Mouse (Mus musculus): Measurements from ENCODE around the gene Rprd2. TPM values are rescaled to one million over a fixed set of nuclear protein-coding genes. Genes with fewer than 3 reads are reported as not detected.
A peak's percentile ranks its signal among the peaks of the same experiment; 100 is the strongest.
"Not testable (repeated sequence)": the region's sequence is repeated elsewhere in the genome, so short reads cannot be mapped to it uniquely, and the experiment has no call there.

The Rprd2 gene
- 10 to 100 TPM; 42.5 to 44.6 TPM for total RNA-seq (2021)
- long read RNA-seq, experiment 1, partial matches to known transcripts, result 0 of 11 reads
- long read RNA-seq, experiment 1, other reads (novel, unspliced or antisense), result 9 of 11 reads
- long read RNA-seq, experiment 2, partial matches to known transcripts, result 0 of 13 reads
- long read RNA-seq, experiment 2, other reads (novel, unspliced or antisense), result 11 of 13 reads

DNA sequence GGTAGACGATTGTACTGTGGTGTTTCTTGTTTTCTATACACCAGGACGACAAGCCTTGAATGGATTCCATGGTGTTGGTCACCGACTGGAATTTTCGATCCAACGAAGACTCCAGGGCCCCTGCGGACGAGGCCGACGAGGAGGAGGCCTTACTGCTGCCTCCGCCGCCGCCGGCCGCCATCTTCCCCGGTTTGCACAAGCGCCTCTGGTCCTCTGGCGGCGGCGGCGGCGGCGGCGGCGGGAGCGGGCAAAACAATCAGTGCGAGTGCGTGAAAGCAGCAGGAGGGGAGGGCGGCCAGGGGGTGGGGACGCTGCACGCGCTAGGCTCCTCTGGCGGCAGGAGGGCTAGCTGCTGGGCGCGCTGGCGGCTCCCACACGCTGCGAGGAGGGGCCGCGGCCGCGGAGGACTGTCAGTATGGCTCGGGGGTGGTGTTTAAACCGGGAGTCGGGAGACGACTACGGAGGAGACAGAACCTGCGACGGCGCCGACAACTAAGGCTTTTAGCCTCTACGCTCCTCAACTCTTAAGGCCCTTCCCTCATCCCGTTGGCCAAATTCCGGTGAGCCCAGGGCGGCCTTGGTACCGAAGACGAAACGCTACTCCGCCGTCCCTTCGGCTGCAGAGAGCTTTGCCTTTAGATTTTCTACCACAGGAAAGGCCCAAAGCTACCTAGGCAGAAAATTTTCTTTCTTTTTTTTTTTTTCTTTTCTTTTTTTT, at the start of gene Rprd2:
TSS of gene Rprd2 (minus strand) at position 293 of the 718 bp plus-strand sequence.
- DNase-seq, result peak; percentile 83 to 88

DNA sequence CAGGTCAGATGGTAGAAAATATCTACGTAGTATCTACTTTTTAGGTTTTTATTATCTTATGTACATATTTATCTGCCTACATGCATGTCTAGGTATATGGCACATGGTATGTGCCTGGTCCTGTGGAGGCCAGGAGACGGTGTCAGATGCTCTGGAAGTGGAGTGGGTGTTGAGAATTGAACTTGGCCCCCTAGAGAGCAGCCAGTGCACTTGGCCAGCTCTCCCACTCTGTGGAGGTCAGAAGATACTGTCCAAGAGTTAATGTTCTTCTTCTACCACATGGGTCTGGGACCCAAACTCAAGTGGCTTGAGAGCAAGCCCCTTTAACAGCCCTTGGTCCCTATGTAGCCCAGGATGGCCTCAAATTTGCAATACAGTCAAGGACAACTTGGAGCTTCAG, 48.7 kb upstream of the Rprd2 start:
- no peak for DNase-seq

DNA sequence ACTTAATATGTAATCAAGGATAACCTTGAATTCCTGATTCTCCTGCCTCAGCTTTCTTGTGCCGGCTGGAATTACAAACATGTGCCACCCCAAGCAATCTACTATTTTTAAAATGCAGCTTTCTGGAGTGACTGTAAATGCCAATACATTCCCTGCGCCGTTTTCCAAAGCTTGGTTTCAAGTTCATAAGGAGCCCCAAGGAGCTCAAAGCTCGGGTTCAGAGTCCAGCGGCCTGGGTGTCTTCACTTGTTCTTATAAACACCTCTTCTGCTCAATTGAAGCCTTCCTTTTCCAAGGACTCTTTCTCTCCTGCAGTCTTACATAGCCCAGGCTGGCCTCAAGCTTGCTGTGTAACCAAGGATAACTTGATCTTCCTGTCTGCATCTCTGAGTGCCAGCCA, 47.4 kb upstream of the Rprd2 start:
- DNase-seq, result no peak

GRCm38 (mm10) chr3:95865571-95865970, 46.9 kb upstream of the Rprd2 start:
- no peak for DNase-seq

GRCm38 (mm10) chr3:95865050-95865449, 46.4 kb upstream of the Rprd2 start:
- DNase-seq, result peak; percentile 41 to 64

DNA sequence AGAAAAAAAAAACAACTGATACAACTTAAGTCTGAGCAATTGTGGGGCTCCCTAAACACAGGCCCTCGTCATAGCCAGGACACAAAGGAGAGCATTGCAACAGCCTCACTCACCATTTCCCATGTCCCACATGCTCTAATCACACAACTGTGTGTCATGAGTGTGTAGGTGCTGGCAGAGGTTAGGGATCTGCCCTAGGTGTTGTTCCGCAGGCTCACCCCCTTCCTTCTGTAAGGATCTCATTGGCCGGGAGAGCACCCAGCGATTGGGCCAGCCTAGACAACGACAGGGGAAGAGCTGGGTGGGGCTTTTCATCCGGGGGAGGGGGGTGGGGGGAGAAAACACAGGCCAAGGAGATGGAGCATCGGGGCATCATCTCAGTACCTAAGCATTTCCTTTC, 44.9 kb upstream of the Rprd2 start:
- DNase-seq, result no peak

- peak; percentile 84 to 88 for DNase-seq
Observed at GRCm38 (mm10) chr3:95861796-95862195, 43.1 kb upstream of the Rprd2 start.

- DNase-seq, result no peak
Observed at GRCm38 (mm10) chr3:95861216-95861615, 42.6 kb upstream of the Rprd2 start.

- DNase-seq, result no peak
Observed at GRCm38 (mm10) chr3:95860323-95860722, 41.7 kb upstream of the Rprd2 start.

DNA sequence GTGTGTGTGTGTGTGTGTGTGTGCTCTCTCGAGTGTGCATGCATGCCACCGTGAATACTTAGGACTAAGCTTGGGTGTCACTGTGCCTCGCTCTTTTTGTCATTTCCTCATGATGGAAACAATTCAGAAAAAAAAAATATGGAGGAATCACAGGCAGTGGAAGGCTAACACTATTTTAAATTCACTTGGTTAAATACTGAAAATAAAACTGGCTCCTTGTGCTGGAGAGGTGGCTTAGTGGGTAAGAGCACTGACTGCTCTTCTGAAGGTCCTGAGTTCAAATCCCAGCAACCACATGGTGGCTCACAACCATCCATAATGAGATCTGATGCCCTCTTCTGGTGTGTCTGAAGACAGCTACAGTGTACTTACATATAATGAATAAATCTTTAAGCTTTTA, 39.6 kb upstream of the Rprd2 start:
- not testable (repeated sequence) for DNase-seq

- not testable (repeated sequence) for DNase-seq
Observed at GRCm38 (mm10) chr3:95857050-95857449, 38.4 kb upstream of the Rprd2 start.

GRCm38 (mm10) chr3:95856115-95856514, 37.5 kb upstream of the Rprd2 start:
- no peak for DNase-seq

- peak; percentile 97 for DNase-seq
Observed at GRCm38 (mm10) chr3:95855502-95856089, 36.9 kb upstream of the Rprd2 start, which contains the start of gene Prpf3. Gene Prpf3 (minus strand): TSS chr3:95855885.

- DNase-seq, result no peak
Observed at GRCm38 (mm10) chr3:95851317-95851716, 32.7 kb upstream of the Rprd2 start.

GRCm38 (mm10) chr3:95850611-95851010, 31.9 kb upstream of the Rprd2 start:
- peak in 1 of 2 experiments; percentile 28 for DNase-seq

GRCm38 (mm10) chr3:95842503-95843214, 24.0 kb upstream of the Rprd2 start:
- no peak for DNase-seq

GRCm38 (mm10) chr3:95839250-95839649, 20.6 kb upstream of the Rprd2 start:
- no peak for DNase-seq

- no peak for DNase-seq
Observed at GRCm38 (mm10) chr3:95829053-95829452, 10.4 kb upstream of the Rprd2 start.

DNA sequence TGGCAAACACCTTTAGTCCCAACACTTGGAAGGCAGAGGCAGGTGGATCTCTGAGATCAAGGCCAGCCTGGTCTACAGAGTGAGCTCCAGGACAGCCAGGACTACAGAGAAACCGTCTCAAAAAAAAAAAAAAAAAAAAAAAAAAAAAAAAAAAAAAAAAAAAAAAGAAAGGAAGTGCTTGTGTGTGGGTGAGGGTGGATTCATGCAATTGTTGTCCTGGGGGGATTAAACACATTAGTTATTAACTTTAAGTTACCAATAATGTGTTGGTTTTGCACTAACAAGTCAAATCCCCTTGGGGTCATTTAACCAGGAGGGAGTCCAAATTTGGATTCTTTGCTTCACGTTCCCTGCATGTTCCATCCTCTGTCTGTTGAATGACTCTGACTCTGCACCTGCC, 7.6 kb upstream of the Rprd2 start:
- no peak for DNase-seq

DNA sequence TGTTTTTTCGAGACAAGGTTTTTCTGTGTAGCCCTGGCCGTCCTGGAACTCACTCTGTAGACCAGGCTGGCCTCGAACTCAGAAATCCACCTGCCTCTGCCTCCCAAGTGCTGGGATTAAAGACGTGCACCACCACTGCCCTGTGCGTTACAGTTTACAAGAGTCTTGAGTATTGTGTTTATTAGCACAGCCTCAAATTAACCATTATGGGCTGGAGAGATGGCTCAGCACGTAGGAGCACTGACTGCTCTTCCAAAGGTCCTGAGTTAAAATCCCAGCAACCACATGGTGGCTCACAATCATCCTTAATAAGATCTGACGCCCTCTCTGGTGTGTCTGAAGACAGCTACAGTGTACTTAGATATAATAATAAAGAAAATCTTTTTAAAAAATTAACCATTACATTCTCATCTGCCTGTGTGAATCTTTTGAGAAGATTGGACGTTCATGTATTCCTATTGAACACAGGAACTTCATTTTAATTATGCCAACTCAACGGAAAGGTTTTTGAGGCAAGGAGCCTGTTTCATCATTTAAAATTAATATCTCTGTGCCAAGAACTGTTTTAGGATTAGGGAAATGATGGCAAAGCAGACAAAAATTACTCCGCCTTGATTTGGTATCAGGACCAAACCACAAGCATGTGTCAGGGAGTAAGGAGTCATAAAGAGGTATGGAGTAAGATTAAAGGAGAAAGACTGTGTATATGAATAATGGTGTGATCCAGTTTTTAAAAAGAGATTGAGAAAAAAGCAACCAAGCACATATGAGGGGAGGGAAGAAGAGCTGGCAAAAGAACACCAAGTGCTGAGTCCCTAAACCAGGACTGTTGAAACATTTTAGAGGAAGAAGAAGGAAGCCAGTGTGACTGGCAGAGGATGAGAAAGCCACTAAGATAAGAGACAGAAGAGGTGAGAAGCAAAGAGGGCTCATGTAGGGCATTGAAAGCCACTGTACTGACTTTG, 1.7 kb upstream of the Rprd2 start:
- DNase-seq, result no peak

GRCm38 (mm10) chr3:95819351-95819985, 805 bp upstream of the Rprd2 start:
- peak; percentile 100 for DNase-seq

Data from heart, adult 18-20 months (tissue).